Mouse (Mus musculus): Measurements from ENCODE around the gene Il1r1. TPM values are rescaled to one million over a fixed set of nuclear protein-coding genes. Genes with fewer than 3 reads are reported as not detected.

Gene Il1r1
- total RNA-seq, 2 experiments from 2014 or later: 8.9 to 11.2 TPM

DNA sequence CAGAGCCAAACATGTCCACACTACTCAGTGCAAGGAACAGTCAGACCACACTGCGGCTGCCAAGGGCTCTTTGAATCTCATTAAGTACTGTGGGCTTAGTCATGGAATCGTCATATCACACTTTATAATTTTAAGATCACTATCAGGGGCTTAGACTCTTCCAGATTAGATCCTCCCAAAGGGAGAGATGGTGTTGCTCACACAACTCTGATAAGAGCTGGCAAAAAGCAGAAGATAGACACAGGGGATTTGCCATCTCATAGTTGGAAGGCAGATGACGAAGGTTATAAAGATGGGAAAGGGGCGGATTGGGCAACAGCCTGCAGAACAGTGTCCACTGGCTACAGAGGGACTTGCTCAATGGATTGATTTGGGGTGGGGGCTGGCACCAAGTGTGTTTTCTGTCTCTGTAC, 130.6 kb downstream of the Il1r1 start:
- no peak overlapping the region for H3K27ac ChIP-seq
- no peak overlapping the region for H3K4me3 ChIP-seq
- TF ChIP-seq CTCF (conservative IDR thresholded peaks at IDR 0.05): no peak
- no peak for DNase-seq (ENCODE audit: low spot score in 2 of 2)

- DNase-seq (ENCODE audit: low spot score in 2 of 2): no peak
- H3K4me3 ChIP-seq: no peak overlapping the region
- no peak for TF ChIP-seq CTCF (conservative IDR thresholded peaks at IDR 0.05)
- no peak overlapping the region for H3K27ac ChIP-seq
These were observed 131.1 kb downstream of the Il1r1 start for GRCm38 (mm10) chr1:40355904-40356521.

GRCm38 (mm10) chr1:40357921-40358320, 133.0 kb downstream of the Il1r1 start:
- TF ChIP-seq CTCF (conservative IDR thresholded peaks at IDR 0.05): no peak
- H3K4me3 ChIP-seq: no peak overlapping the region
- no peak overlapping the region for H3K27ac ChIP-seq
- no peak for DNase-seq (ENCODE audit: low spot score in 2 of 2)

DNA sequence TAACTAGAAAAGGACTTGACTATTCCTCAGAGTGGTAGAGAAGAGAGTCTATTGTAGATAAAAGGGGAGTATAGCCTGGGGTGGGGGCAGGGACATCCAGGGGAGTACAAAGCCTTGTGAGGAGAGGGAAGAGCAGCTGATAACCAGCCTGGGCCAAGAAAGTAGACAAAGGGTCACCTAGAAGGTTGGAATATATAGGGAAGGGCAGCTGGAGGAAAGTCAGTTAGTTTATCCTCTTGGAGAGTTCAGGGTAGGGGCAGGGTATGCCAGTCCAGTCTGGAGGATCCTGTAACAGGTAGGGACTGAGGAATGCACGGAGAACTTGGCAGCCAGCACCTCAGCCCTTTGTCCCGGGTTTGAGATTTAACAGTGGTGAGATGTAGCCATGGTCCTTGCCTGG, 133.5 kb downstream of the Il1r1 start:
- DNase-seq (ENCODE audit: low spot score in 2 of 2): no peak
- Histone ChIP-seq H3K4me3 (no peak overlapping the region), H3K27ac (no peak overlapping the region)
- no peak for TF ChIP-seq CTCF (conservative IDR thresholded peaks at IDR 0.05)

- DNase-seq (ENCODE audit: low spot score in 2 of 2): no peak
- no peak overlapping the region for H3K27ac ChIP-seq
These were observed 133.9 kb downstream of the Il1r1 start for GRCm38 (mm10) chr1:40358771-40359181.

GRCm38 (mm10) chr1:40359731-40360130, 134.9 kb downstream of the Il1r1 start:
- DNase-seq (ENCODE audit: low spot score in 2 of 2): no peak
- Histone ChIP-seq H3K27ac (no peak overlapping the region), H3K4me3 (no peak overlapping the region)
- no peak for TF ChIP-seq CTCF (conservative IDR thresholded peaks at IDR 0.05)

More at GRCm38 (mm10) chr1:40358771-40359181, 133.9 kb downstream of the Il1r1 start:
- no peak for TF ChIP-seq CTCF (conservative IDR thresholded peaks at IDR 0.05)
- H3K4me3 ChIP-seq: no peak overlapping the region

- no peak for DNase-seq (ENCODE audit: low spot score in 2 of 2)
- no peak for TF ChIP-seq CTCF (conservative IDR thresholded peaks at IDR 0.05)
- no peak overlapping the region for H3K4me3 ChIP-seq
- H3K27ac ChIP-seq: no peak overlapping the region
These were observed 136.1 kb downstream of the Il1r1 start for GRCm38 (mm10) chr1:40360969-40361368.

GRCm38 (mm10) chr1:40361596-40361995, 136.7 kb downstream of the Il1r1 start:
- Histone ChIP-seq H3K27ac (no peak overlapping the region), H3K4me3 (no peak overlapping the region)
- no peak for TF ChIP-seq CTCF (conservative IDR thresholded peaks at IDR 0.05)
- no peak for DNase-seq (ENCODE audit: low spot score in 2 of 2)

DNA sequence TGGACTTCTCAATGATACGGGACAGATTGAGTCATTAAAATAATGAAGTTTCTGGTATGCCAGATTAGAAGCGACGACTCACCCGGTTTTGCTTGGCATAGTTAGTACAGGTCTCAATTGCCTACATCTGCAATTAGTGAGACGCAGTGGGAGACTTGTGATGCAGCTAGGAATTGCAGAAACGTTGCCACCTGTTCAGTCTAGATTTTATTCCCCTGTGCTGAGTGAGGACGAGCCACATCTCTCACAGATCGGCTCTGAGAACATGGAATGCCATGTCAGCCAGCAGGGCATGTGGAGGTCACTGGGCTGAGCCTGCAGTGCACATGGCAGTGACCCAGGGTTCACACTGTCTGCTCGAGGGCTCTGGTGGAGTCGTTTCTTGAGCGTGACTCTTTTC, 137.9 kb downstream of the Il1r1 start:
- DNase-seq (ENCODE audit: low spot score in 2 of 2): no peak
- TF ChIP-seq CTCF (conservative IDR thresholded peaks at IDR 0.05): no peak
- H3K4me3 ChIP-seq: no peak overlapping the region
- H3K27ac ChIP-seq: no peak overlapping the region

Other genes starting within 250 kb of the Il1r1 start
- gene Il1r2, start 151.0 kb upstream of the Il1r1 start, total RNA-seq (2021): not detected
- gene Il1rl2, start 99.5 kb downstream of the Il1r1 start, total RNA-seq (2021): under 1 TPM; 0.27 to 0.28 TPM
- under 1 TPM in 1 of 2 experiments, not detected in 1; 0.10 TPM for gene Il1rl1, start 204.5 kb downstream of the Il1r1 start, total RNA-seq (2021)
- not detected for gene Il18r1, start 240.5 kb downstream of the Il1r1 start, total RNA-seq (2021)